Mouse (Mus musculus) ES-E14 (cell line): ENCODE data around the gene Tubd1. TPM values are rescaled to one million over a fixed set of nuclear protein-coding genes. Genes with fewer than 3 reads are reported as not detected.
A peak's percentile ranks its signal among the peaks of the same experiment; 100 is the strongest.

ENCODE experiments used
- DNase-seq: peaks from one replicate; pipeline ENCODE4 v3.0.0-alpha.2; 2013; ENCODE audit warnings: low read depth, low spot score
- H3K27ac ChIP-seq: 2 replicates; pipeline ENCODE4 v1.5.1; 2012; ENCODE audit warnings: low read depth, mild to moderate bottlenecking, low read length, moderate library complexity, mixed read lengths; ENCODE audit not compliant: poor library complexity, insufficient read depth, severe bottlenecking
- H3K36me3 ChIP-seq: 2 replicates; pipeline ENCODE4 v1.6.1; 2012; ENCODE audit warnings: mild to moderate bottlenecking, low read length, moderate library complexity, mixed read lengths; ENCODE audit not compliant: control insufficient read depth, poor library complexity, insufficient read depth, severe bottlenecking
- H3K4me1 ChIP-seq, 2 experiments: fragments of 150-350 bp in 1 of 2; sonication (generic) in 1 of 2; 2 replicates each; pipeline ENCODE4 v1.6.1; 2012; ENCODE audit warnings: low read length in 2 of 2, mild to moderate bottlenecking in 1 of 2, mixed read lengths in 1 of 2; ENCODE audit not compliant: control insufficient read depth in 2 of 2, insufficient read depth in 2 of 2, poor library complexity in 1 of 2
- H3K4me3 ChIP-seq, 2 experiments: fragments of 150-350 bp in 1 of 2; sonication (generic) in 1 of 2; 2 replicates each; pipeline ENCODE4 v1.5.1; 2012; ENCODE audit warnings: low read length in 2 of 2, low read depth in 1 of 2, mild to moderate bottlenecking in 1 of 2, mixed read lengths in 1 of 2; ENCODE audit not compliant: insufficient read depth in 1 of 2, poor library complexity in 1 of 2, severe bottlenecking in 1 of 2
- H3K9ac ChIP-seq: 2 replicates; pipeline ENCODE4 v1.6.1; 2012; ENCODE audit warnings: low read depth, mild to moderate bottlenecking, low read length, mixed read lengths; ENCODE audit not compliant: poor library complexity, insufficient read depth, severe bottlenecking
- H3K9me3 ChIP-seq: fragments of 150-350 bp; sonication (generic); 2 replicates; pipeline ENCODE4 v1.6.1; 2012; ENCODE audit warnings: low read depth, mild to moderate bottlenecking, low read length; ENCODE audit not compliant: control insufficient read depth, insufficient read depth
- CHD2 ChIP-seq: IDR thresholded peaks from 2 replicates; pipeline ENCODE4 v1.6.1; 2014; ENCODE audit warnings: mild to moderate bottlenecking, low read depth, low read length, inconsistent platforms
- HCFC1 ChIP-seq: IDR thresholded peaks from 2 replicates; pipeline ENCODE4 v1.6.1; 2012; ENCODE audit warnings: low read length, inconsistent platforms, borderline replicate concordance; ENCODE audit not compliant: insufficient read depth
- MAFK ChIP-seq: IDR thresholded peaks from 2 replicates; pipeline ENCODE4 v1.6.1; 2014; ENCODE audit warnings: mild to moderate bottlenecking, low read depth, low read length, inconsistent platforms; ENCODE audit not compliant: insufficient read depth
- ZC3H11A ChIP-seq: IDR thresholded peaks from 2 replicates; pipeline ENCODE4 v1.6.1; 2012; ENCODE audit warnings: low read depth, mild to moderate bottlenecking, inconsistent platforms, low read length, borderline replicate concordance
- ZNF384 ChIP-seq: IDR thresholded peaks from 2 replicates; pipeline ENCODE4 v1.6.1; 2012; ENCODE audit warnings: low read depth, low read length, inconsistent platforms
- in situ Hi-C, 2 experiments: fragments of 600-800 bp; cut with MboI; formaldehyde crosslinking; loops; one replicate each; pipeline ENCODE4 v1.15.1; 2025; ENCODE audit warnings: low sequenced_read_pairs in 2 of 2, inconsistent platforms in 1 of 2; ENCODE audit not compliant: unreplicated experiment in 2 of 2
- total RNA-seq: library from RNA; depleted of rRNA; stranded (reverse); fragments of 300-350 nt; gene quantifications from 2 replicates; pipeline ENCODE4 v1.2.3, GENCODE M21; 2012

Tubd1 gene
- total RNA-seq, 1 experiment = 6.5 TPM

GRCm38 (mm10) chr11:86572623-86573022, 27.8 kb downstream of the Tubd1 start:
- no peak for TF ChIP-seq CHD2
- no peaks in the 10 kb centered on the region for H3K9me3 ChIP-seq
- no peak overlapping the region for H3K27ac ChIP-seq
- H3K9ac ChIP-seq = no peak overlapping the region
- in situ Hi-C loops = no loop called here
- no peaks in the 10 kb centered on the region for H3K36me3 ChIP-seq
- no peak for DNase-seq
- no peak overlapping the region for H3K4me3 ChIP-seq
- peaks cover 16 to 26% of the 10 kb centered on the region in 2 experiments for H3K4me1 ChIP-seq

DNA sequence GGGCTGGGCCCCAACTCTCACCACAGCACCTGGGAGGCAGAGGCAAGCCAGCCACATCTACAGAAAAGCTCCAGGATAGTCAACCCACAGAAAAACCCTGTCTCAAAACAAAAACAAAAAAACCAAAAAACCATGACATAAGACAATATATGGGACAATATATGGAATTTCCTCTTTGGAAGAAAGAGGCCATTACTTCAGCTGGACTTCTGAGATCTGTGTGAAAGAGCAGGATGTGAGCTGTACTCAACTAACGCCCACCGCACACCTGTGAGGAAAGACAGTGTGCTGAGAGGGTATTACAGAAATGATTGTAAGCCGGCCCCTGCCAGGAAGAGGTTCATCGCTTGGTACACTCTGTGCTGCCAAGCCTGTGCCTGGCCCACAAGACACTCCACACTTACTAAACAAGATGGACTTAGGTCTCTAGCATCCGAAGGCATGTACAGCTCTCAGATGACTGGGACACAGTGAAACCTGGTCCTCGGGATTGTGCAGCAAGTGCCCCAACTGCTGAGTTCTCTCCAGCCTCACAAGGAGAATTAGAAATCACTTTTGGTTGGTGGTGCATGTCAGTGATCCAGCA, 28.9 kb downstream of the Tubd1 start:
- Histone ChIP-seq H3K9me3 (no peaks in the 10 kb centered on the region), H3K27ac (no peak overlapping the region), H3K4me1 (peaks cover 16 to 32% of the 10 kb centered on the region in 2 experiments), H3K9ac (no peak overlapping the region), H3K36me3 (no peaks in the 10 kb centered on the region), H3K4me3 (no peak overlapping the region)
- DNase-seq = no peak
- TF ChIP-seq CHD2 = no peak
- no peak for TF ChIP-seq ZC3H11A
- no peak for TF ChIP-seq ZNF384
- no peak for TF ChIP-seq MAFK
- no peak for TF ChIP-seq HCFC1
- in situ Hi-C loops = no loop called here

DNA sequence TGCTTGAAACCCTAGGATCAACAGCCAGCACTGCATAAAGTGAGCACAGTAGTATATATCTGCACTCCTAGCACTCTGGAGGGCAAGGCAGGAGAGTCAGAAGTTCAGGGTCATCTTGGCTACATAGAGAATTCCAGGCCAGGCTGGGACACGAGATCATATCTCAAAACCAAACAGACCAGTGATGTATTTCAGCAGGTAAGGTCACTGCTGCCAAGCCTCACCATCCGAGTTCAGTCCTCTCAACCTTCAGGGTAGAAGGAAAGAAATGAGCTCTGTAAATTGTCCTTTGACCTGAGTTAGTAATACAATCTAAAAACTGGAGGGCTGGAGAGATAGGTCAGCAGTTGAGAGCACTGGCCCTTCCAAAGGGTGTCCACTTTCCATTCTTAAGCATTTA, 29.6 kb downstream of the Tubd1 start:
- H3K4me3 ChIP-seq = no peak overlapping the region
- in situ Hi-C loops = no loop called here
- no peak overlapping the region; the same call in 1 of the 2 replicates for H3K9ac ChIP-seq
- no peaks in the 10 kb centered on the region for H3K9me3 ChIP-seq
- H3K27ac ChIP-seq = peak overlapping the region; percentile 4; the same call in 1 of the 2 replicates
- H3K4me1 ChIP-seq = peaks cover 21 to 38% of the 10 kb centered on the region in 2 experiments
- TF ChIP-seq ZC3H11A (no peak), CHD2 (no peak), HCFC1 (no peak), MAFK (no peak), ZNF384 (no peak)
- no peak for DNase-seq
- H3K36me3 ChIP-seq = no peaks in the 10 kb centered on the region

DNA sequence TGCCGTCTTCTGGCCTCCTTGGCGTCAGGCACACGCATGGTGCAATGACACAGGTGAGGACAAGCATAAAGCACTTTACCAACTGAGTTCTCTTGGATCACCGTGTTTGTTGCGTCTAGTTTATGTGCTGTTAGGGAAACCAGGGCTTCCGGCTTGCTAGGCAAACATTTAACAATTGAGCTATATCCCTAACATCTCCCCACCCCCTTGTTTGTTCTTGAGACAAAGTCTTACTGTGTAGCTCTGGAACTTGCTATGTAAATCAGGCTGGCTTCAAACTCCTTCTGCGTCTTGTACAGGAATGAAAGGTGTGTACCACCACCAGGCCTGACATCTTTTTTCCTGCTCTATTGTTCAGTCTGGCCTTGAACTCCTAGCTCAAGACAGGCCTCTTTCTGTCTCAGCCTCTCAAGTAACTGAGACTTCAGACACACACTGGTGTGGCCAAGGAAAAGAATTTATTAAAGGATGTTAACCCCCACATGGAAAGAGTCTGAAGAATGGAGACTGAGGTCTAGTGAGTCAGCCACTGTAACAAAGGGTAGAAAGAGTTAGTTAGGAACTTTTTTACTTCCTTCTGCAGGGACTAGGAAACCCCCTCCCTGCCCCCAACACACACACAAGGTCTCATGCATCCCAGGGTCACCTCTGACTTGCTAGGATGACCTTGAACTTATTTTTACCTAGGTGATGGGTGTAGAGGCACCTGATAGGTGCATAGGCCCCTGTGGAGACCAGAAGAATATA, 31.0 kb downstream of the Tubd1 start:
- in situ Hi-C loops = no loop called here
- H3K9ac ChIP-seq = peak overlapping the region; percentile 51; the same call in 1 of the 2 replicates
- H3K27ac ChIP-seq = peak overlapping the region; percentile 92
- H3K36me3 ChIP-seq = no peaks in the 10 kb centered on the region
- H3K4me3 ChIP-seq = no peak overlapping the region
- H3K9me3 ChIP-seq = no peaks in the 10 kb centered on the region
- no peak for TF ChIP-seq ZNF384
- TF ChIP-seq HCFC1 = no peak
- no peak for TF ChIP-seq ZC3H11A
- TF ChIP-seq MAFK = no peak
- TF ChIP-seq CHD2 = no peak
- peaks cover 32 to 52% of the 10 kb centered on the region in 2 experiments for H3K4me1 ChIP-seq
- no peak for DNase-seq
